Mouse (Mus musculus) MEL (cell line): ENCODE data around the gene Bgn.

ENCODE experiments used
- CTCF ChIP-seq, 3 experiments: IDR thresholded peaks in 2 of 3; conservative IDR thresholded peaks in 1 of 3; 2 replicates each; pipeline ENCODE4 v1.5.1; 2011 to 2012; ENCODE audit warnings: low read length in 3 of 3, low read depth in 2 of 3, mild to moderate bottlenecking in 2 of 3, improper control_type of control experiment in 1 of 3, inconsistent platforms in 1 of 3, mixed read lengths in 1 of 3, moderate library complexity in 1 of 3; ENCODE audit not compliant: control insufficient read depth in 1 of 3, insufficient read depth in 1 of 3, poor library complexity in 1 of 3, severe bottlenecking in 1 of 3
- HCFC1 ChIP-seq: IDR thresholded peaks from 2 replicates; pipeline ENCODE4 v1.6.1; 2012; ENCODE audit warnings: low read depth, mild to moderate bottlenecking, inconsistent platforms, low read length, improper control_type of control experiment, moderate library complexity
- MAFK ChIP-seq: IDR thresholded peaks from 2 replicates; pipeline ENCODE4 v1.6.1; 2011; ENCODE audit warnings: low read depth, mild to moderate bottlenecking, low read length, improper control_type of control experiment, borderline replicate concordance
- MAX ChIP-seq: IDR thresholded peaks from 2 replicates; pipeline ENCODE4 v1.6.1; 2011; ENCODE audit warnings: low read length, improper control_type of control experiment
- MXI1 ChIP-seq: IDR thresholded peaks from 2 replicates; pipeline ENCODE4 v1.6.1; 2011; ENCODE audit warnings: mild to moderate bottlenecking, low read depth, low read length, improper control_type of control experiment
- NELFE ChIP-seq: IDR thresholded peaks from 2 replicates; pipeline ENCODE4 v1.6.1; 2011; ENCODE audit warnings: low read depth, low read length, improper control_type of control experiment
- POLR2A ChIP-seq, 2 experiments: IDR thresholded peaks; 2 replicates each; pipeline ENCODE4 v1.6.1; 2011 to 2012; ENCODE audit warnings: low read length in 2 of 2, mild to moderate bottlenecking in 2 of 2, control low read depth in 1 of 2, improper control_type of control experiment in 1 of 2, low read depth in 1 of 2, moderate library complexity in 1 of 2; ENCODE audit not compliant: control insufficient read depth in 1 of 2, insufficient read depth in 1 of 2, poor library complexity in 1 of 2
- TCF12 ChIP-seq: IDR thresholded peaks from 2 replicates; pipeline ENCODE4 v1.6.1; 2014; ENCODE audit warnings: low read depth, mild to moderate bottlenecking, inconsistent platforms, low read length, improper control_type of control experiment, moderate library complexity

GRCm38 (mm10) chrX:73441428-73441827 is 42.0 kb upstream of the Bgn start:
- TF ChIP-seq HCFC1 (no peak), MAX (no peak), TCF12 (no peak), CTCF (IDR thresholded peaks at IDR 0.05 in 2 of 3, conservative IDR thresholded peaks at IDR 0.05 in 1 of 3; ENCODE audit: control insufficient read depth in 1 of 3, insufficient read depth in 1 of 3, low read depth in 2 of 3, low read length in 3 of 3, poor library complexity in 1 of 3, severe bottlenecking in 1 of 3) (no peak), NELFE (no peak), MAFK (no peak), POLR2A (IDR thresholded peaks at IDR 0.05; ENCODE audit: control insufficient read depth in 1 of 2, insufficient read depth in 1 of 2, low read depth in 1 of 2, low read length in 2 of 2, poor library complexity in 1 of 2) (no peak), MXI1 (no peak)
